Mouse (Mus musculus): Measurements from ENCODE around the gene Itgae. TPM values are rescaled to one million over a fixed set of nuclear protein-coding genes. Genes with fewer than 3 reads are reported as not detected.
A peak's percentile ranks its signal among the peaks of the same experiment; 100 is the strongest.

The Itgae gene
- total and polyA plus RNA-seq, 2 experiments from 2014 or later = 0.10 TPM; not detected in 1

DNA sequence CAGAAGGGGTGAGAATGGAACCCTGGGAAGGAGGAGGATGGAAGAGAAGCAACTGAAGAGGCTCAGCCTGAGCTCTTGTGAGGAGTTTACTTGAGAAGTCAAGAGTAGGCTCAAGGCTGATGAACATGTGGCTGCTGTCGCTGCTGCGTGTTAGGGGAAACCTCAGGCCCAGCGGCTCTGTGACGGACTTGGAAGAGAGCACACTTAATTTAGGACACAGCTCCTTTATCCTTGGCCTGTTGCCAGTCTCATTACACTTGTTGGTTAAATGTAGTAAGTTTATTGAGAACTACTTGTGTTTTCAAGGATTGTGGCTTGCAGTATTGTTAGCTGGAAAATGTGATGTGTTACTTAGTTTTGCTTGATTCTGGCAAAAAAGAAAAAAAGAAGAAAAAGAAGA, 13.7 kb upstream of the Itgae start:
- no peak overlapping the region for H3K27ac ChIP-seq (ENCODE audit: low read depth, low read length)
- H3K4me2 ChIP-seq (ENCODE audit: low read depth, low read length, poor library complexity, severe bottlenecking) = no peak overlapping the region
- H3K27me3 ChIP-seq (ENCODE audit: insufficient read depth, low read length) = no peaks in the 10 kb centered on the region
- 63% methylated on average over 4 of the region's 4 CpGs for WGBS
- DNase-seq (ENCODE audit: low spot score) (peak; percentile 9), ATAC-seq (ENCODE audit: low FRiP score) (no peak)
- no peak for TF ChIP-seq CTCF (IDR thresholded peaks at IDR 0.05)
- H3K36me3 ChIP-seq (ENCODE audit: insufficient read depth, low read length) = peaks cover 56% of the 10 kb centered on the region
- no peak overlapping the region for H3K4me3 ChIP-seq (ENCODE audit: low read depth, low read length)
- no peaks in the 10 kb centered on the region for H3K9me3 ChIP-seq (ENCODE audit: low read length)
- no peak overlapping the region for H3K9ac ChIP-seq (replicated peaks; ENCODE audit: low read length, poor library complexity, severe bottlenecking)
- H3K4me1 ChIP-seq (ENCODE audit: insufficient read depth, low read length) = no peaks in the 10 kb centered on the region

DNA sequence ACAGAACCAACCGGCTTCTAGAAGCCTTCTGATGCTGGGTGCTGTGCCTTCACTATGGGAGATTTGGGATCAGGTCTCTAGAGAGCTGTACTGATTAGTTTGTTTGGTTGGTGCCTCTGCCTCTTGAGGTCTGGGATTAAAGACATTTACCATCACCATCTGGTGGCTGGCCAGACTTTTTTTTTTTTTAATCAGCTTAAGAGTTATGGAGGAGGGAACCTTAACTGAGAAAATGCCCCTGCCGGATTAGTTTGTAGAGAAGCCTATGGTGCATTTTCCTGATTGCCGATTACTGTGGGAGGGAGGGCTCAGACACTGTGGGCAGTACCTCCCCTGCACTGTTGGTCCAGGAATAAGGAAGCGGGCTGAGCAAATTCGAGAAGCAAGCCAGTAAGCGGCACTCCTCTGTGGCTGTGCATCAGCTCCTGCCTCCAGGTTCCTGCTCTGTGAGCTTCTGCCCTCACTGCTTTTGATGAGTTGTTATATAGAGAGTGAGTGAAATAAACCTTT, 13.1 kb upstream of the Itgae start:
- no peak for TF ChIP-seq CTCF (IDR thresholded peaks at IDR 0.05)
- ATAC-seq (ENCODE audit: low FRiP score) (no peak), DNase-seq (ENCODE audit: low spot score) (peak; percentile 22)
- 57% methylated on average over 6 of the region's 6 CpGs for WGBS
- Histone ChIP-seq H3K36me3 (ENCODE audit: insufficient read depth, low read length) (peaks cover 56% of the 10 kb centered on the region), H3K9me3 (ENCODE audit: low read length) (no peaks in the 10 kb centered on the region), H3K4me2 (ENCODE audit: low read depth, low read length, poor library complexity, severe bottlenecking) (no peak overlapping the region), H3K4me1 (ENCODE audit: insufficient read depth, low read length) (no peaks in the 10 kb centered on the region), H3K4me3 (ENCODE audit: low read depth, low read length) (no peak overlapping the region), H3K27ac (ENCODE audit: low read depth, low read length) (no peak overlapping the region), H3K27me3 (ENCODE audit: insufficient read depth, low read length) (no peaks in the 10 kb centered on the region), H3K9ac (replicated peaks; ENCODE audit: low read length, poor library complexity, severe bottlenecking) (no peak overlapping the region)

DNA sequence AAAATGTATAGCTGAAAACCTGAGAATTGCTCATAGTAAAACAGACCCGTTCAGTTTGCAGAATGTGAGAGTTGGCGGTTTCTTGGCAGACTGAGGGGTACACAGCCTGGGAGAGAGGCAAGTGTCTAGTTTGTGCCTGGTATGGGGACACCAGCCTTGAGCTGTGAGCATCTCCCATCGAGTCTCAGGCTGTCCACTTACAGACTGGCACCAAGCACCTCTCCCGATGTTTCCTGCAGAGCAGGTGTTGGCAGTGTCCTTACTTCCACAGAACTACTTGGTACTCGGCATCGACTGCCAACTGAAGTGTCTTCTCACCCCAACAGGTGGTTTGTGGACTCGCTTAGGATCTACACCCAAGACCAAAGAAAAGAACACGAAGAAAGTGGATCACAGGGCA, 11.8 kb upstream of the Itgae start:
- 96% methylated on average over 8 of the region's 8 CpGs for WGBS
- H3K36me3 ChIP-seq (ENCODE audit: insufficient read depth, low read length) = peaks cover 48% of the 10 kb centered on the region
- H3K27me3 ChIP-seq (ENCODE audit: insufficient read depth, low read length) = no peaks in the 10 kb centered on the region

DNA sequence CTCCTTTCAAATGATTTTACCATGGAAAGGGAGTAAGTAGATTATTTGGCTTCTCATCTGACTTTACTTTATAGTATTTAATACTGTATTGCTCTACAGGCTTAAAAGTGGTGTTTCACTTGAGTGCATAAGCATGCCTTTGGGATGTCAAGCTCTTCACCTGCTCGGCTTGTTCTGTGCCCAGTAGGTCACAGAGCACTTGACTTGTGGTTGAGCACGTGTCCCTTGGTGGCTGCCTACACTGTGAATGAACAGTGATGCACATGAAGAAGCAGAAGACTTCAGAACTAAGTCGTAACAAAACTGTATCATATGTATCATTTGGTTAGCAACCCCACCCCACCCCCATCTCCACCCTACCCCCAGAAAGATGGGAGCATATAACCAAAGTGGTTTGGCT, 10.1 kb upstream of the Itgae start:
- Histone ChIP-seq H3K4me1 (ENCODE audit: insufficient read depth, low read length) (no peaks in the 10 kb centered on the region), H3K4me3 (ENCODE audit: low read depth, low read length) (no peak overlapping the region), H3K9me3 (ENCODE audit: low read length) (no peaks in the 10 kb centered on the region), H3K27me3 (ENCODE audit: insufficient read depth, low read length) (no peaks in the 10 kb centered on the region), H3K27ac (ENCODE audit: low read depth, low read length) (no peak overlapping the region), H3K36me3 (ENCODE audit: insufficient read depth, low read length) (peaks cover 42% of the 10 kb centered on the region), H3K4me2 (ENCODE audit: low read depth, low read length, poor library complexity, severe bottlenecking) (no peak overlapping the region), H3K9ac (replicated peaks; ENCODE audit: low read length, poor library complexity, severe bottlenecking) (no peak overlapping the region)
- ATAC-seq (ENCODE audit: low FRiP score) (no peak), DNase-seq (ENCODE audit: low spot score) (no peak)
- WGBS = 94% methylated on average over 3 of the region's 3 CpGs
- TF ChIP-seq CTCF (IDR thresholded peaks at IDR 0.05) = no peak

More for the DNA sequence above, 11.8 kb upstream of the Itgae start:
- Histone ChIP-seq H3K4me3 (ENCODE audit: low read depth, low read length) (no peak overlapping the region), H3K4me1 (ENCODE audit: insufficient read depth, low read length) (no peaks in the 10 kb centered on the region), H3K9ac (replicated peaks; ENCODE audit: low read length, poor library complexity, severe bottlenecking) (no peak overlapping the region), H3K4me2 (ENCODE audit: low read depth, low read length, poor library complexity, severe bottlenecking) (no peak overlapping the region), H3K27ac (ENCODE audit: low read depth, low read length) (no peak overlapping the region), H3K9me3 (ENCODE audit: low read length) (no peaks in the 10 kb centered on the region)
- no peak for TF ChIP-seq CTCF (IDR thresholded peaks at IDR 0.05)
- ATAC-seq (ENCODE audit: low FRiP score) (no peak), DNase-seq (ENCODE audit: low spot score) (no peak)

DNA sequence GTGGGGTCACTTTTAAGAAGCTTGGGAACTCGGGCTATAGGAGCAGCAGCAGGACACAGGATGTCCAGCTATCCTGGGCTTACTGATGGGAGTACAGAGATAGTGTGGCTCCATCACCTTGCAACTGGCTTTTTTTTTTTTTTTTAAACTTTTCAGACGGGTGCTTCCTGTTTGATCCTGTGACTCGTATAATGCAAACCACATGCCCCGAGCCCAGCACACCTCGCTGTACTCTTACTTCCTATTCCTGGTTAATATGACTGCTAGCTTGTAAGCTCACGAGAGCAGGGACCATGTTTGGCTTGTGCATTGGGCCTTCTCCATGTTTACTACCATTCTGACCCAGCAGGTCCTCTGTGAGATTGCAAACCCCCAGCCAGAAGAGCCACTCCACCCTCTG, 6.1 kb upstream of the Itgae start:
- Histone ChIP-seq H3K27me3 (ENCODE audit: insufficient read depth, low read length) (no peaks in the 10 kb centered on the region), H3K27ac (ENCODE audit: low read depth, low read length) (peak overlapping the region; percentile 8; the same call in 1 of the 2 replicates), H3K4me1 (ENCODE audit: insufficient read depth, low read length) (no peaks in the 10 kb centered on the region), H3K4me3 (ENCODE audit: low read depth, low read length) (no peak overlapping the region), H3K36me3 (ENCODE audit: insufficient read depth, low read length) (peaks cover 14% of the 10 kb centered on the region), H3K9me3 (ENCODE audit: low read length) (no peaks in the 10 kb centered on the region), H3K9ac (replicated peaks; ENCODE audit: low read length, poor library complexity, severe bottlenecking) (no peak overlapping the region), H3K4me2 (ENCODE audit: low read depth, low read length, poor library complexity, severe bottlenecking) (no peak overlapping the region)
- ATAC-seq (ENCODE audit: low FRiP score) (no peak), DNase-seq (ENCODE audit: low spot score) (no peak)
- no peak for TF ChIP-seq CTCF (IDR thresholded peaks at IDR 0.05)
- 77% methylated on average over 6 of the region's 6 CpGs for WGBS

DNA sequence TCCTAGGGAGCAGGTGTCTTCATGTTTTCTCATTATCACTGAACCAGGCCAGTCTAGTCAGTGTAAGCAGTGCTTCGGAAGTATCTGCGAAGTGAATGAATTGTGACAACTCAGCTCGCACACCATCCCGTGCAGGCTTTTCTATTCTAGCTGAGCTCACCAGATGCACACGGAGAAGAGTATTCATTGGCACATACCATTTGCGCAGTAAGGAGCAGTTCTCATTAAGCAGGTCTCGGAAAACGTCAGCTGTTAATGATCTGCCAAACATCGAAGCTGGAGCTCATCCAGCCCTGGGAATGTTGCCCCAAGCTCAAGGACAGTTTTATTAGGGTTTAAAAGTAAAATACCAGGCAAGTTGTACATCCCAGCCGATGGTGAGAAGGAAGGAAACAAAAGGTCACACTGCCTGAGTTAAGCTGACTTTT, 5.6 kb upstream of the Itgae start:
- Histone ChIP-seq H3K36me3 (ENCODE audit: insufficient read depth, low read length) (peaks cover 11% of the 10 kb centered on the region), H3K4me2 (ENCODE audit: low read depth, low read length, poor library complexity, severe bottlenecking) (no peak overlapping the region), H3K4me3 (ENCODE audit: low read depth, low read length) (no peak overlapping the region), H3K27me3 (ENCODE audit: insufficient read depth, low read length) (no peaks in the 10 kb centered on the region), H3K9me3 (ENCODE audit: low read length) (no peaks in the 10 kb centered on the region), H3K4me1 (ENCODE audit: insufficient read depth, low read length) (no peaks in the 10 kb centered on the region), H3K27ac (ENCODE audit: low read depth, low read length) (peak overlapping the region; percentile 8; the same call in 1 of the 2 replicates), H3K9ac (replicated peaks; ENCODE audit: low read length, poor library complexity, severe bottlenecking) (no peak overlapping the region)
- TF ChIP-seq CTCF (IDR thresholded peaks at IDR 0.05) = no peak
- WGBS = 70% methylated on average over 10 of the region's 10 CpGs
- DNase-seq (ENCODE audit: low spot score) (peak; percentile 50), ATAC-seq (ENCODE audit: low FRiP score) (no peak)

Measured in midbrain, postnatal 0 days (tissue).